Mouse (Mus musculus) G1E (cell line): ENCODE results near the gene Tbc1d2. TPM values are rescaled to one million over a fixed set of nuclear protein-coding genes. Genes with fewer than 3 reads are reported as not detected.
"Not testable (repeated sequence)": the region's sequence is repeated elsewhere in the genome, so short reads cannot be mapped to it uniquely, and the experiment has no call there.

Experiments
- ATAC-seq: 2 replicates; pipeline ENCODE4 v1.8.0; 2016; ENCODE audit warnings: mild to moderate bottlenecking; ENCODE audit not compliant: insufficient number of reproducible peaks, poor library complexity, low FRiP score, severe bottlenecking; ENCODE audit errors: extremely low read depth
- DNase-seq: peaks from one replicate; pipeline ENCODE4 v3.0.0; 2012; ENCODE audit warnings: low spot score
- H3K27me3 ChIP-seq: 2 replicates; pipeline ENCODE4 v1.6.1; 2012; ENCODE audit warnings: mild to moderate bottlenecking, low read length, inconsistent platforms; ENCODE audit not compliant: insufficient read depth
- H3K36me3 ChIP-seq: replicated peaks from 2 replicates; pipeline ENCODE3; 2012; ENCODE audit warnings: mild to moderate bottlenecking, inconsistent platforms
- H3K4me1 ChIP-seq: 2 replicates; pipeline ENCODE4 v1.6.1; 2012; ENCODE audit warnings: low read depth, low read length, inconsistent platforms, mixed read lengths; ENCODE audit not compliant: insufficient read depth
- H3K4me3 ChIP-seq: 2 replicates; pipeline ENCODE4 v1.5.1; 2012; ENCODE audit warnings: low read depth, mild to moderate bottlenecking, inconsistent platforms, low read length, moderate library complexity, mixed read lengths
- H3K9me3 ChIP-seq: replicated peaks from 2 replicates; pipeline ENCODE4 v1.6.1; 2012; ENCODE audit warnings: inconsistent platforms
- CTCF ChIP-seq: IDR thresholded peaks from 2 replicates; pipeline ENCODE4 v1.5.1; 2012; ENCODE audit warnings: low read depth, low read length, inconsistent platforms, mixed read lengths
- GATA1 ChIP-seq: IDR thresholded peaks from 2 replicates; pipeline ENCODE4 v1.6.1; 2012; ENCODE audit warnings: borderline replicate concordance, low read length, inconsistent platforms, mixed read lengths
- GATA2 ChIP-seq: IDR thresholded peaks from 2 replicates; pipeline ENCODE4 v1.6.1; 2012; ENCODE audit warnings: low read depth, low read length, inconsistent platforms, borderline replicate concordance
- POLR2AphosphoS5 ChIP-seq: IDR thresholded peaks from 2 replicates; pipeline ENCODE4 v1.6.1; 2012; ENCODE audit warnings: low read depth, low read length, inconsistent platforms; ENCODE audit not compliant: insufficient replicate concordance
- TAL1 ChIP-seq: conservative IDR thresholded peaks from 2 replicates; pipeline ENCODE4 v1.6.1; 2012; ENCODE audit warnings: low read depth, low read length, inconsistent platforms, mixed read lengths
- polyA plus RNA-seq: library from polyadenylated mRNA; stranded (reverse); fragments of >175 nt; gene quantifications from 2 replicates; pipeline ENCODE4 v1.2.3, GENCODE M21; 2012
- total RNA-seq, 2 experiments: library from RNA; stranded (forward) in 1 of 2; stranded (reverse) in 1 of 2; fragments of 200-1000 nt in 1 of 2; fragments of >200 nt in 1 of 2; fragmentation: Nextera tagmentation in 1 of 2; gene quantifications; 2 replicates each; pipeline ENCODE4 v1.2.3; 2014 to 2017

Tbc1d2 gene
- total and polyA plus RNA-seq, 3 experiments = 0.16 TPM; not detected in 2

- Histone ChIP-seq H3K4me3 (no peak overlapping the region), H3K4me1 (peaks cover 2% of the 10 kb centered on the region; the same call in 1 of the 2 replicates), H3K36me3 (no peaks in the 10 kb centered on the region), H3K27me3 (peaks cover 22% of the 10 kb centered on the region), H3K9me3 (peaks cover 4% of the 10 kb centered on the region)
- no peak for DNase-seq
- TF ChIP-seq GATA1 (no peak), GATA2 (no peak), CTCF (no peak), TAL1 (no peak), POLR2AphosphoS5 (no peak)
- no peak for ATAC-seq
Measured at GRCm38 (mm10) chr4:46655298-46655697, 5.3 kb upstream of the Tbc1d2 start.

GRCm38 (mm10) chr4:46649161-46649560 lies 848 bp downstream of the Tbc1d2 start:
- DNase-seq (no peak), ATAC-seq (no peak)
- peaks cover 12% of the 10 kb centered on the region for H3K9me3 ChIP-seq
- no peak overlapping the region for H3K4me3 ChIP-seq
- H3K27me3 ChIP-seq = peaks cover 32% of the 10 kb centered on the region
- H3K4me1 ChIP-seq = no peaks in the 10 kb centered on the region
- TF ChIP-seq TAL1 = no peak
- no peak for TF ChIP-seq GATA1
- no peak for TF ChIP-seq GATA2
- TF ChIP-seq POLR2AphosphoS5 = no peak
- no peak for TF ChIP-seq CTCF
- H3K36me3 ChIP-seq = no peaks in the 10 kb centered on the region

GRCm38 (mm10) chr4:46643676-46644112 lies 6.3 kb downstream of the Tbc1d2 start:
- H3K4me1 ChIP-seq = peaks cover 4% of the 10 kb centered on the region; the same call in 1 of the 2 replicates
- no peak overlapping the region for H3K4me3 ChIP-seq
- H3K27me3 ChIP-seq = peaks cover 30% of the 10 kb centered on the region
- ATAC-seq = no peak
- TF ChIP-seq GATA1 (no peak), TAL1 (no peak)
- H3K9me3 ChIP-seq = no peaks in the 10 kb centered on the region
- no peak for DNase-seq
- no peaks in the 10 kb centered on the region for H3K36me3 ChIP-seq

- H3K4me3 ChIP-seq = no peak overlapping the region
- ATAC-seq (no peak), DNase-seq (no peak)
- peaks cover 4% of the 10 kb centered on the region; the same call in 1 of the 2 replicates for H3K4me1 ChIP-seq
- H3K27me3 ChIP-seq = peaks cover 29% of the 10 kb centered on the region
- no peaks in the 10 kb centered on the region for H3K9me3 ChIP-seq
- H3K36me3 ChIP-seq = no peaks in the 10 kb centered on the region
- no peak for TF ChIP-seq CTCF
- no peak for TF ChIP-seq POLR2AphosphoS5
- no peak for TF ChIP-seq GATA2
- no peak for TF ChIP-seq GATA1
- TF ChIP-seq TAL1 = no peak
Measured at GRCm38 (mm10) chr4:46642924-46643675, 6.9 kb downstream of the Tbc1d2 start.

- Histone ChIP-seq H3K4me3 (no peak overlapping the region), H3K36me3 (no peaks in the 10 kb centered on the region), H3K4me1 (peaks cover 4% of the 10 kb centered on the region; the same call in 1 of the 2 replicates), H3K27me3 (peaks cover 31% of the 10 kb centered on the region), H3K9me3 (no peaks in the 10 kb centered on the region)
- no peak for TF ChIP-seq CTCF
- TF ChIP-seq GATA1 = no peak
- no peak for TF ChIP-seq POLR2AphosphoS5
- no peak for TF ChIP-seq TAL1
- TF ChIP-seq GATA2 = no peak
- ATAC-seq (no peak), DNase-seq (no peak)
Measured at GRCm38 (mm10) chr4:46641283-46641682, 8.7 kb downstream of the Tbc1d2 start.

- H3K4me1 ChIP-seq = peaks cover 8% of the 10 kb centered on the region; the same call in 1 of the 2 replicates
- ATAC-seq = no peak
- TF ChIP-seq CTCF (no peak), GATA1 (no peak), TAL1 (no peak), POLR2AphosphoS5 (no peak), GATA2 (no peak)
- peaks cover 32% of the 10 kb centered on the region for H3K27me3 ChIP-seq
- H3K9me3 ChIP-seq = no peaks in the 10 kb centered on the region
- no peak for DNase-seq
- H3K4me3 ChIP-seq = no peak overlapping the region
- no peaks in the 10 kb centered on the region for H3K36me3 ChIP-seq
Measured at GRCm38 (mm10) chr4:46639866-46640265, 10.1 kb downstream of the Tbc1d2 start.

GRCm38 (mm10) chr4:46637250-46637649 lies 12.8 kb downstream of the Tbc1d2 start:
- H3K4me1 ChIP-seq, H3K9me3 ChIP-seq, H3K36me3 ChIP-seq, DNase-seq, H3K4me3 ChIP-seq, ATAC-seq: not testable (repeated sequence)
- peaks cover 36% of the 10 kb centered on the region for H3K27me3 ChIP-seq
